ENCODE assay signal across 8 mouse cellular contexts in genomic region chr14:47373728-47374678, GRCm38 (mm10). TPM values are rescaled to one million over a fixed set of nuclear protein-coding genes. Genes with fewer than 3 reads are reported as not detected.
A peak's percentile ranks its signal among the peaks of the same experiment; 100 is the strongest.
DNase-seq lines count a peak whose midpoint lies in the region; ATAC-seq and TF ChIP-seq lines count a peak whose summit lies in the region.

No protein-coding gene starts in this region.

- ATAC-seq in liver, embryonic 14.5 days (ENCODE audit: insufficient read depth), result peak; percentile 83

- peak; percentile 43 to 49 for DNase-seq in cerebellum, postnatal 10 days
- DNase-seq in cerebellum, adult 9-10 months, result no peak
- DNase-seq in gastrocnemius, postnatal 14 days, result peak; percentile 30
- peak; percentile 64 for DNase-seq in induced T-regulatory cell, adult 2 months (ENCODE audit: low read depth)
- peak in 2 of 3 experiments; percentile 39 to 50 for DNase-seq in liver, embryonic 14.5 days (ENCODE audit: low read depth in 3 of 3, low spot score in 3 of 3)
- DNase-seq in natural killer cell, adult 2 months (ENCODE audit: low spot score in 2 of 2), result peak; percentile 63 to 76
- DNase-seq in layer of hippocampus, postnatal 14 days (ENCODE audit: low spot score in 2 of 2), result no peak

- H3K4me1 ChIP-seq in bone marrow, adult 2 months (ENCODE audit: control insufficient read depth, insufficient read depth, low read length), result peaks cover 2% of the 10 kb centered on the region
- peaks cover 12 to 13% of the 10 kb centered on the region in 2 experiments for H3K4me1 ChIP-seq in liver, embryonic 14.5 days (replicated peaks; ENCODE audit: control insufficient read depth in 2 of 2, insufficient read depth in 2 of 2, low read length in 1 of 2)

- TF ChIP-seq EP300 in liver, embryonic 14.5 days (IDR thresholded peaks at IDR 0.05; ENCODE audit: low read depth), result no peak

- WGBS in bone marrow, adult 2 months, result 5% methylated on average over 49 of the region's 49 CpGs
- WGBS in liver, embryonic 14.5 days (ENCODE audit: insufficient replicate concordance), result 6% methylated on average over 49 of the region's 49 CpGs

- peak overlapping the region; percentile 34 for H3K4me2 ChIP-seq in liver, embryonic 14.5 days (ENCODE audit: low read depth)

- TF ChIP-seq POLR2A in bone marrow, adult 2 months (IDR thresholded peaks at IDR 0.05; ENCODE audit: borderline replicate concordance, control insufficient read depth, low read depth, low read length), result peak; percentile 78; the same call in 1 of the 2 replicates

- no peak for TF ChIP-seq CTCF in bone marrow, adult 2 months (IDR thresholded peaks at IDR 0.05; ENCODE audit: control insufficient read depth, insufficient read depth, low read length)
- TF ChIP-seq CTCF in liver, embryonic 14.5 days (IDR thresholded peaks at IDR 0.05; ENCODE audit: low read depth), result no peak

- peaks cover 21% of the 10 kb centered on the region for H3K27me3 ChIP-seq in liver, embryonic 14.5 days (ENCODE audit: control insufficient read depth, insufficient read depth, low read length)

- H3K27ac ChIP-seq in bone marrow, adult 2 months (ENCODE audit: control insufficient read depth, insufficient read depth, low read depth, low read length, poor library complexity), result peak overlapping the region; percentile 86
- H3K27ac ChIP-seq in liver, embryonic 14.5 days, result no peak overlapping the region

- intact Hi-C loops in gastrocnemius, postnatal 14 days (cut with DNase I; ENCODE audit: low total_unique reads), result no loop called here

- H3K36me3 ChIP-seq in liver, embryonic 14.5 days (replicated peaks; ENCODE audit: control insufficient read depth, insufficient read depth, low read depth), result no peaks in the 10 kb centered on the region

- H3K9ac ChIP-seq in liver, embryonic 14.5 days (replicated peaks), result no peak overlapping the region; the same call in 1 of the 2 replicates

- no peaks in the 10 kb centered on the region for H3K9me3 ChIP-seq in liver, embryonic 14.5 days (ENCODE audit: control insufficient read depth, low read length)

- H3K4me3 ChIP-seq in bone marrow, adult 2 months (replicated peaks; ENCODE audit: control insufficient read depth, low read depth, low read length), result peak overlapping the region; percentile 72
- peak overlapping the region in 1 of 2 experiments; percentile 12; a peak in 2 of 4 replicates for H3K4me3 ChIP-seq in liver, embryonic 14.5 days (ENCODE audit: insufficient read depth in 1 of 2, low read depth in 2 of 2, low read length in 2 of 2)

RNA-seq across cellular contexts. Expression of gene Lgals3, which starts 6.5 kb away (rescaled TPM):
- polyA plus RNA-seq in bone marrow, adult 2 months (2011; ENCODE audit: insufficient read depth, insufficient read length, low replicate concordance, missing spikeins), result 66.3 and 147 TPM in 2 replicates
- total RNA-seq in gastrocnemius, postnatal 14 days (2021), result 1 to 10 TPM; 2.9 to 4.3 TPM
- polyA plus RNA-seq in liver, embryonic 14.5 days (2012; rRNA removed), result 11.7 and 16.3 TPM in 2 replicates
- polyA plus RNA-seq in liver, embryonic 14.5 days (2014; fragmentation: Nextera tagmentation; extraction: Ambion mirVana), result 27.4 and 40.5 TPM in 2 replicates
- total RNA-seq in layer of hippocampus, postnatal 14 days (2021), result 1 to 10 TPM; 1.1 to 2.4 TPM

RNA-seq across cellular contexts. Expression of gene Dlgap5, which starts 44.2 kb away (rescaled TPM):
- 45.7 and 76.7 TPM in 2 replicates for polyA plus RNA-seq in bone marrow, adult 2 months (2011; ENCODE audit: insufficient read depth, insufficient read length, low replicate concordance, missing spikeins)
- 1 to 10 TPM; 2.3 to 3.6 TPM for total RNA-seq in gastrocnemius, postnatal 14 days (2021)
- polyA plus RNA-seq in liver, embryonic 14.5 days (2012; rRNA removed), result 35.3 and 42.5 TPM in 2 replicates
- 46.2 and 51.4 TPM in 2 replicates for polyA plus RNA-seq in liver, embryonic 14.5 days (2014; fragmentation: Nextera tagmentation; extraction: Ambion mirVana)
- total RNA-seq in layer of hippocampus, postnatal 14 days (2021), result 1 to 10 TPM; 1.6 to 1.7 TPM

Comparison
In these comparisons a context has a peak if more than half of its experiments do, and no peak if none do; other contexts are left out.
1. DNase-seq: peak in cerebellum, postnatal 10 days (2 of 2), gastrocnemius, postnatal 14 days (single experiment), induced T-regulatory cell, adult 2 months (single experiment), liver, embryonic 14.5 days (2 of 3) and natural killer cell, adult 2 months (2 of 2); none in cerebellum, adult 9-10 months (single experiment) and layer of hippocampus, postnatal 14 days (0 of 2).